Mouse (Mus musculus) lung, postnatal 0 days (tissue): ENCODE results near the gene 5031410I06Rik.
"Not testable (repeated sequence)": the region's sequence is repeated elsewhere in the genome, so short reads cannot be mapped to it uniquely, and the experiment has no call there.

Experiments used
- CTCF ChIP-seq: IDR thresholded peaks from 2 replicates; pipeline ENCODE4 v1.5.1; 2016; ENCODE audit warnings: antibody characterized with exemption, mild to moderate bottlenecking
- EP300 ChIP-seq: IDR thresholded peaks from 2 replicates; pipeline ENCODE4 v1.6.1; 2016; ENCODE audit warnings: antibody characterized with exemption, mild to moderate bottlenecking, control low read depth

GRCm38 (mm10) chr5:26058481-26058880, 46.7 kb downstream of the 5031410I06Rik start, which contains the start of gene Gm7347:
- TF ChIP-seq CTCF, EP300: not testable (repeated sequence)
